Mouse (Mus musculus) heart, postnatal 0 days (tissue): Measurements from ENCODE around the gene Prim1.

ENCODE experiments used
- CTCF ChIP-seq: IDR thresholded peaks from 2 replicates; pipeline ENCODE4 v1.5.1; 2016; ENCODE audit warnings: antibody characterized with exemption, control low read depth, low read depth
- EP300 ChIP-seq: IDR thresholded peaks from 2 replicates; pipeline ENCODE4 v1.6.1; 2016; ENCODE audit warnings: antibody characterized with exemption, low read depth

GRCm38 (mm10) chr10:128059207-128059981 is 44.4 kb downstream of the Prim1 start:
- TF ChIP-seq CTCF (no peak), EP300 (no peak)
